Mouse (Mus musculus) hindbrain, postnatal 0 days (tissue): ENCODE measurements around the gene Rnf220. TPM values are rescaled to one million over a fixed set of nuclear protein-coding genes. Genes with fewer than 3 reads are reported as not detected.

Source experiments
- ATAC-seq: fragments of 200-750 bp; cut with Nextera tagmentation; 2 replicates; pipeline ENCODE4 v1.8.0; 2017; ENCODE audit warnings: mild to moderate bottlenecking, moderate TSS enrichment, moderate library complexity
- DNase-seq: peaks from one replicate; pipeline ENCODE4 v3.0.0-alpha.2; 2015; ENCODE audit warnings: low spot score
- H3K27ac ChIP-seq: fragments of 300-500 bp; sonication (generic); 2 replicates; pipeline ENCODE4 v1.5.1; 2014; ENCODE audit warnings: mild to moderate bottlenecking
- H3K27me3 ChIP-seq: fragments of 300-500 bp; sonication (generic); 2 replicates; pipeline ENCODE4 v1.6.1; 2014; ENCODE audit warnings: low read length, mixed read lengths; ENCODE audit not compliant: insufficient read depth
- H3K36me3 ChIP-seq: fragments of 300-500 bp; sonication (generic); 2 replicates; pipeline ENCODE4 v1.6.1; 2014; ENCODE audit warnings: low read length, mixed read lengths; ENCODE audit not compliant: insufficient read depth
- H3K4me1 ChIP-seq: fragments of 300-500 bp; sonication (generic); 2 replicates; pipeline ENCODE4 v1.6.1; 2014; ENCODE audit warnings: antibody characterized with exemption, low read length, mixed read lengths; ENCODE audit not compliant: insufficient read depth
- H3K4me2 ChIP-seq: fragments of 300-500 bp; sonication (generic); 2 replicates; pipeline ENCODE4 v1.6.1; 2014; ENCODE audit warnings: low read depth, mild to moderate bottlenecking, low read length, moderate library complexity, mixed read lengths
- H3K4me3 ChIP-seq: fragments of 300-500 bp; sonication (generic); 2 replicates; pipeline ENCODE4 v1.5.1; 2014; ENCODE audit warnings: low read length
- H3K9ac ChIP-seq: fragments of 300-500 bp; sonication (generic); replicated peaks from 2 replicates; pipeline ENCODE4 v1.6.1; 2014; ENCODE audit warnings: mild to moderate bottlenecking, low read length, moderate library complexity, mixed read lengths
- H3K9me3 ChIP-seq: fragments of 300-500 bp; sonication (generic); 2 replicates; pipeline ENCODE4 v1.6.1; 2016; ENCODE audit warnings: low read length, mixed read lengths
- CTCF ChIP-seq: IDR thresholded peaks from 2 replicates; pipeline ENCODE4 v1.5.1; 2016; ENCODE audit warnings: antibody characterized with exemption, control low read depth, low read depth
- WGBS: fragments of 180-500 bp; shearing (Covaris S2); extraction: QIAGEN DNeasy Blood & Tissue Kit; methylation state at CpG from one replicate; pipeline ENCODE4 v1.1.7; 2014; 5-methylcytosine and 5-hydroxymethylcytosine counted together
- polyA plus RNA-seq: library from polyadenylated mRNA; unstranded; fragments of >200 nt; fragmentation: Nextera tagmentation; extraction: Ambion mirVana; gene quantifications from 2 replicates; pipeline ENCODE4 v1.2.1, GENCODE M21; 2015
- total RNA-seq: library from RNA; depleted of rRNA; stranded (reverse); fragments of >200 nt; gene quantifications from 2 replicates; pipeline ENCODE4 v1.2.3, GENCODE M21; 2014

Rnf220 gene
- total and polyA plus RNA-seq, 2 experiments from 2014 or later, result 105 to 156 TPM

GRCm38 (mm10) chr4:117323515-117324344 lies 173.1 kb downstream of the Rnf220 start:
- ATAC-seq (peak; percentile 79), DNase-seq (peak; percentile 74)
- H3K4me3 ChIP-seq, result no peak overlapping the region
- H3K27me3 ChIP-seq, result peaks cover 4% of the 10 kb centered on the region; the same call in 1 of the 2 replicates
- H3K9ac ChIP-seq, result no peak overlapping the region
- H3K27ac ChIP-seq, result no peak overlapping the region
- H3K9me3 ChIP-seq, result no peaks in the 10 kb centered on the region
- no peaks in the 10 kb centered on the region for H3K36me3 ChIP-seq
- 21% methylated on average over 14 of the region's 14 CpGs for WGBS
- H3K4me1 ChIP-seq, result no peaks in the 10 kb centered on the region
- peak; percentile 89 for TF ChIP-seq CTCF
- no peak overlapping the region for H3K4me2 ChIP-seq

GRCm38 (mm10) chr4:117321011-117321410 lies 175.8 kb downstream of the Rnf220 start:
- H3K4me1 ChIP-seq, result no peaks in the 10 kb centered on the region
- H3K4me2 ChIP-seq, result no peak overlapping the region
- ATAC-seq, result no peak
- 93% methylated on average over 5 of the region's 5 CpGs for WGBS
- H3K36me3 ChIP-seq, result no peaks in the 10 kb centered on the region
- H3K9ac ChIP-seq, result no peak overlapping the region
- no peaks in the 10 kb centered on the region for H3K9me3 ChIP-seq
- TF ChIP-seq CTCF, result no peak
- no peak for DNase-seq
- H3K27ac ChIP-seq, result no peak overlapping the region
- peaks cover 4% of the 10 kb centered on the region; the same call in 1 of the 2 replicates for H3K27me3 ChIP-seq
- no peak overlapping the region for H3K4me3 ChIP-seq

GRCm38 (mm10) chr4:117318508-117318907 lies 178.3 kb downstream of the Rnf220 start:
- WGBS, result 88% methylated on average over 9 of the region's 9 CpGs
- H3K36me3 ChIP-seq, result no peaks in the 10 kb centered on the region
- H3K9me3 ChIP-seq, result no peaks in the 10 kb centered on the region

GRCm38 (mm10) chr4:117317701-117318190 lies 179.1 kb downstream of the Rnf220 start:
- no peaks in the 10 kb centered on the region for H3K9me3 ChIP-seq
- H3K4me2 ChIP-seq, result peak overlapping the region; percentile 44
- H3K27ac ChIP-seq, result no peak overlapping the region
- TF ChIP-seq CTCF, result no peak
- H3K4me1 ChIP-seq, result no peaks in the 10 kb centered on the region
- peak overlapping the region; percentile 1; the same call in 1 of the 2 replicates for H3K4me3 ChIP-seq
- DNase-seq, result no peak
- no peaks in the 10 kb centered on the region for H3K36me3 ChIP-seq
- peaks cover 15% of the 10 kb centered on the region; the same call in 1 of the 2 replicates for H3K27me3 ChIP-seq
- 17% methylated on average over 18 of the region's 18 CpGs for WGBS
- no peak overlapping the region for H3K9ac ChIP-seq
- peak; percentile 34; the same call in 1 of the 2 replicates for ATAC-seq

More at GRCm38 (mm10) chr4:117318508-117318907, 178.3 kb downstream of the Rnf220 start:
- DNase-seq (no peak), ATAC-seq (no peak)
- H3K4me2 ChIP-seq, result no peak overlapping the region
- H3K27me3 ChIP-seq, result peaks cover 7% of the 10 kb centered on the region; the same call in 1 of the 2 replicates
- no peak for TF ChIP-seq CTCF
- H3K9ac ChIP-seq, result no peak overlapping the region
- H3K27ac ChIP-seq, result no peak overlapping the region
- no peaks in the 10 kb centered on the region for H3K4me1 ChIP-seq
- no peak overlapping the region for H3K4me3 ChIP-seq

- Histone ChIP-seq H3K27me3 (peaks cover 17% of the 10 kb centered on the region; the same call in 1 of the 2 replicates), H3K27ac (no peak overlapping the region), H3K4me1 (0 out of 2 replicates have a peak, but pooled peaks cover 5% of the 10 kb centered on the region), H3K4me2 (no peak overlapping the region), H3K9ac (no peak overlapping the region), H3K36me3 (no peaks in the 10 kb centered on the region), H3K4me3 (no peak overlapping the region), H3K9me3 (no peaks in the 10 kb centered on the region)
- TF ChIP-seq CTCF, result no peak
- DNase-seq, result no peak
- ATAC-seq, result peak; percentile 36; the same call in 1 of the 2 replicates
- WGBS, result 44% methylated on average over 6 of the region's 6 CpGs
These were observed 180.1 kb downstream of the Rnf220 start for GRCm38 (mm10) chr4:117316800-117317199.

- 0 out of 2 replicates have a peak, but pooled peaks cover 5% of the 10 kb centered on the region for H3K4me1 ChIP-seq
These were observed 181.9 kb downstream of the Rnf220 start for GRCm38 (mm10) chr4:117314849-117315500.

More at GRCm38 (mm10) chr4:117314849-117315500, 181.9 kb downstream of the Rnf220 start:
- no peak for TF ChIP-seq CTCF
- Histone ChIP-seq H3K4me2 (no peak overlapping the region), H3K9me3 (no peaks in the 10 kb centered on the region), H3K27ac (no peak overlapping the region), H3K27me3 (peaks cover 17% of the 10 kb centered on the region; the same call in 1 of the 2 replicates), H3K4me3 (no peak overlapping the region), H3K36me3 (no peaks in the 10 kb centered on the region), H3K9ac (no peak overlapping the region)
- WGBS, result 54% methylated on average over 16 of the region's 16 CpGs
- ATAC-seq, result no peak
- no peak for DNase-seq
